Mouse (Mus musculus) ZHBTc4 (cell line): ENCODE data around the gene Ctla4.

ENCODE experiments used
- DNase-seq: peaks from one replicate; pipeline ENCODE4 v3.0.0-alpha.2; 2011; ENCODE audit warnings: low read depth, low spot score

Ctla4 gene

DNA sequence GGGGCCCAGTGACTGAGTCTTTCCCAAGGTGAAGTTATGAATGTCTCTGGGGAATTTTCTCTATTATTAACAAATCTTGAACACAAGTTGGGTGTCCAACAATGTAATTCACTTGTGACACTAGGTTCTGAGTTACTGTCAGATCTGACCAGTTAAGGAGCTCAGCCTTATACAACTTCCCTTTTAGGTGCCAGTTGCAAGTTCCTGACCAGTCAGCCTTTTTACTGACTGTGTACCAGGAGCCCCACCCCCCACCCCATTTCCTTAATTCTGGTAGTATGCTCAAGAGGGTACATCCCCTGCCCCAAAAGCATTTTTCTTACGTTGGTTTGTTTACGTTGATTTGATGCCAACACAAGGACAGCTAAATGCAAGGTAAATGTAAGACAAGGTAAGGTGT, 21.6 kb upstream of the Ctla4 start:
- no peak for DNase-seq

DNA sequence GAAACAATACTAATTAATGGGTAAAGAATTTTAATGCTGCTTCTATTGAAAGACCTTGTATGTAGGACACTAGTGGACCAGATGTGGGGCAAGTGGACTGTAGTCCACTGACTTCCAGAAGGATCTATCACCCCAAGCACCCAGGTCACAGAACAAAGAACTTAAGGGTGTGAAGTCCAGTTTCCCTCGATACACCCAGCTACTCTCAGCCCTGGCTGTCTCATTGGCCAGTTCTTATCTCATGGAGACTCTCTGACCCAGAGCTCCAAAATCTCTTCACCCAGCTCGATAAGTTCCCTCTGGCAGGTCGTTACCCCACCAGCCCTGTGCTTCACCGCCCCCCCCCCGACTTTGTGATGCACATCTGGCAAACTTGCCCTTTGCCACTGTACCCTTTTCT, 20.8 kb upstream of the Ctla4 start:
- DNase-seq: no peak

DNA sequence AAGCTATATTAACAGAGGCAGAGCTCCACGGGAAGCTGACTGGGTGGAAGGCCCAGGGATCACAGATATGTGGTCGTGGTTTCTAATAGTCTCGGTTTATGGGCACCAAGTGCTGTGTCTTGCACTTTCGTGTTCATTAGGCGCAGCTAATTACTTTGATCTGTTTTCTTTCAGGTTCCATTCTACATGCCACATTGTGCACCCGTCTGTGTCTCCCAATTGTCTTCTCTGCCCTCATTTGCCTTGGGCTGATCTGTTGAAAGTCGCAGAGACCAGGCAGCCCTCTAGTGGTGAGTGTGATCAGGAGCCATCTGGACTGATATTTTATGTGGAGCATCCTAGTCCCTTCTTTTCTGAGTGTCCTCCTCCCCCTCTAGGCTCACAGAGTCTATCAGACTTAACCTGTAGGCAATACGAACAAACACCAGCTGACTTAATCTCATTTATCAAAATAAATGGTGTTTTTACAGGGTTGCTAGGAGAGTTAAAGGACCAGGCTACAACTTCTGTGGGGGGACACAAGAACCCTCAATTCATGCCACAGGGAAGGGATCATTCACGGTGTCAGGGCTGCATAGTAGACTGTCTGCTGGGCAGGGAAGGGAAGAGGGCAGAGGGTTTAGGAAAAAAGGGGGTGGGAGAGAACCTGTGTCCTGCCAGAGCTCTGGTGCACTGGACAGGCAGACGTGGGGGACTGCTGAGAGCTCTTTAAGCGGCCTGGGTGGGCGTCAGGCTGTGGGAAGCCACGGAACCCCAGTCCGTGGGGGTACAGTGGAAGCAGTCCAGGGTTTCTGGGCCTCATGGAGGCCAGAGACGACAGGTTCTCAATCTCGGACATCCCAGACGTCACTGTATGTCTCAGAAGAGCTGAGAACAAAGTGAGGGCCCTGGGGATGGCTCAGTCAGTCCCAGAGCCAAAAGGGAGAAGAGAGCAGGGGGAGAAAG, 18.2 kb upstream of the Ctla4 start:
- DNase-seq: peak; percentile 76

DNA sequence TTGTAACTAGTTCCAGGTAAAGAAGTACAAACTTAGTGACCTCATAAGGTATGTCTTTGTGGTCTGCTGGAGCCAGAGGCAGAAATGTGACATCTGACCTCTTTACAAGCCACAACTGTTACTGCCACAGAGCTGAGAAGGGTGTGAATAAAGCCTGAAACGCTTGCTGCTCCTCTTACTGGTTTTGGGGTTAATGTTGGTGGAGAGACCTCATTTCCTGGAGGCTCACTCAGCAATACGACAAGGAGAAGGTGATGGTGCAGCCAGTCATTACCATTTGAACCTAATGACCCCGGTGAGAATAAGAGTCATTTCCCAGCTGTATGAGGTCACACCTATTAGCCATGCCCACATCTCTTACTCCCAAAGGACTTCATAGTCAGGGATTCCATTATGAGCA, 11.5 kb upstream of the Ctla4 start:
- no peak for DNase-seq

DNA sequence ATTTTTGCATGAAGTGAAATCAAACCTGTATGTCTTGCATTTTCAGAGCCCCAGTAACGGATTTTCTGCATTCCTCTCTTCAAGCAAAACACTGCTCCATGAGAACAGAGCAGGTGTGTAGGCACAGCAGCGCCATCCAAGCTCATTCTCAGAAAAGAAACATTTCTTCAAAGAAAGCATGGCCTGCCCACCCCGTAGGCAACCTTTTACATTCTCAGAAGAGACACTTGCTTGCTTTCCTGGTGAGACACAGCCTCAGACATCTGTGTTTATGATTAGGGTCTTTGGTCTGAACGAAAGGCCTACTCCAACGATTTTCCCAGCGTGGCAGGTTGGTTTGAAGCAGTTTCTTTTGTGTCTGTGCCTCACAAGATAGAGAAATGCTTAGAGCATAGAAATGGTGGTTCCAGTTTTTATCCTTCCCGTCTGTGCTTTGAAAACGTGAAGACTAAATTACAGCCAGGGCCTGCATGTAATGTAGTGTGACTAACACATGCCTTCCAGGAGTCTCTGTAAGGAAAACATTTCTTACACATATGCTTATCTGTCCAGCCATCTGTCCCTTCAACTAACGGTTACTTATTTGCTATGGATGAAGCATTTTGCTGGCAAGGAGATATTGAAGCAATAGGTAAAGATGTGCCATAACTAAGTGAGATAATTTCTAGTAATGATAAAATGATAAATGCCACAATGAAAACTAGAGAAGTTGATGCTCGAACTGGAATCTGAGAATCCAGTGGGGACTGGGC, 6.5 kb upstream of the Ctla4 start:
- no peak for DNase-seq

DNA sequence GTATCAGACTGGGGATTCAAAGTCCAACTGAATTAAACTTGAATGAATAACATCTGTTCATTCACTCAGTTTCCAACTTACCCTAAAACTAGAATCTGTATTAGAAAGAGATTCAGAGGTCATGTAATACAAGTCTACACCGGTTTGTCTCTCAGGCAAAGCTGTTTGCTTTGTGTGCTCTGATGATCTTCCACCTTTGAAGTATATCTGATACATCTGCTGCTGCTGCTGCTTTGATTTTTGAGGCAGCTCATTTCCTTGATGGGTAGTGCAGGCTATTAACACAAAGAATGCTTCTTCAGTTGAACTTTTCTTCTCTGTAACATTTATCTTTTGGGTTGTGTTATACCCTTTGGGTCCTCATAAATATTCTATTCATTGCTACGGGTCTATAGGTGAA, 4.0 kb upstream of the Ctla4 start:
- DNase-seq: no peak

- DNase-seq: no peak
These were observed 3.5 kb upstream of the Ctla4 start for GRCm38 (mm10) chr1:60883279-60883678.

DNA sequence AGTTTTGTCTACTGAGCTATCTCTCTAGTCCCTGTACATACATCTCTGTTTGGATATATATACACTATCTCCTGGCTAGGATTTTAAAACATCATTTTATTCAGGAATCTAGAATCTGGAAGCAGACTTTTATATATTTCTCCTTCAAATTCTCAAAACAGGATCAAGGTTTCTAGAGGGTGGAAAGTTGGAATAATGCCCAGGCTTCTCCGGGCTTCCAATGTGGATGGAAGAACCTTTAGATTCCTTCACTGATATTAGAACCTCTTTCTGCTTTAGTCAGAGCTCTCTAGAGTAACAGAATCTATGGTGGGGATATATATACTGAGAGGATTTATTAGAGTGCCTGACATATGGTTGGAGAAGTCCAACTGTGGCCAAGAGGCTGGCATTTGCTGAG, 2.2 kb upstream of the Ctla4 start:
- no peak for DNase-seq

DNA sequence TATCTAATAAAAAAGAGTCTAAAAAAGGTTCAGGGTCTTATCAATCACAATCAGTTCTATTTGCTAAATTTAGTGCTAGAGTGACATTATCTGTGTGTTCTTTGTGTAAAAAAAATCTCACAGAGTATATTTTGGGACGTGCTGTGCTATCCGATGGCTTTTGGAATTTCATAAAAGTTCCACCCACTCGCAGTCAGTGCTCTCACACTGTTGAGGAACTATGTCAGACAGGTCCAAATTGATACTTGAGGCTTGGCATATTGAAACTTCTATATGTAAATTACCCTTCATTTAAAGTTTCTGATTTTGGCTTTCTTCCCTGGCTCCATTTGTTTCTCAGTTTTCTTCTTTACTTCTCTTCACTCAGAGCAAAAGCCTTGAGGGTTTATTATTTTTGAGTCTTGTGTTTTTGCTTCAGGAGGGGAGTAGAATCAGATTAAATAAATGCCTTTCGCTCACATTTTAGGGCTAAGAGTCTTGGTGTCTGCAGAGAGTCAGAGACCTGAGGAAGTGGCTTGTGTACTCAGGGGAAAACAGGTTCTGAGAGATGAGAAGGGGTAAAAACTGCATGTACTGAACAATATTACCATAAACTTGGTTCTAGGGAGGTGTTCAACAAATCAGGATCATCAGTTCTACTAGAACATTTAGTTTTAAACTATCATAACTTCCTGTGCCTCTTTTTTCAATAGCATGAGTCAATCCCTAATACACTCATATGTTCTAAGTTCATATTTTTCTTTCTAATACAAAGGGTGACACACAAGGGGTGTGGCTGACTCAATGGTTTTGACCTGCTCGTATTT, 11.5 kb downstream of the Ctla4 start:
- no peak for DNase-seq

GRCm38 (mm10) chr1:60898933-60899210, 12.1 kb downstream of the Ctla4 start:
- DNase-seq: no peak

DNA sequence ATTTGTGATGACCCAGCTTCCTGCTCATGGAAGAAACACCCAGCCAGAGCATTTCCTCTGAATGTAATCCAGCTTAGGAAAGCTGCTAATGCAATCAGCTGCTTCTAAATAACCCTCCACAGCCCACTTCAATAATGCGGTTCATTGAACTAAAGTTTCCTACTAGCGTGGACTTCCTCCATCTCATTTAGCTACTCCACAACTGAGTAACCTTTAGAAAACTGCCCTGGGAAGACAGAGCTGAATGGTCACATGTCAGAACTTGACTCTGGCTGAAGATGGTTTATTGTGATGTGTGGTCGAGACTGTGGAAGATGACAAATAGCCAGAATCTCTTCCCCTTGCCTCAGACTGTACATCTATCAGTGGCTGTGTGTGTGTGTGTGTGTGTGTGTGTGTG, 12.4 kb downstream of the Ctla4 start:
- DNase-seq: no peak

DNA sequence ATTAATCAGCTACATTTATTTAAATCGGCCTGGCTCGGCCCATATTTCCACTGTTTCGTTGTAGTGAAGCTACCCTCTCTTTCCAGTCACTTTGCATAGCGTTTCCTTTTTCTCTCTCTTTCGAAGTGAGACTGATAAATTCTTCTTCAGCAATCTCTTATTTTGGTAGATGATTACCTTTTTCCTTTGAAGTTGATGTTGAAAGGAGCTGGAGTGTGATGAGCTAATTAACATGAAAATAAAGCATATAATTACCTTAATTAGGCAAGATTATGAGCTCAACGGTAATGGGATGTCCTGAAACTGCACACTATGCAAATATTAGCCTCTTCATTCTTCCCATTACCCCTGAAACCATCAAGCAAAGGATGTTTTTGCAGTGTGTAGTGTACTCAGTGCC, 15.7 kb downstream of the Ctla4 start:
- DNase-seq: no peak

DNA sequence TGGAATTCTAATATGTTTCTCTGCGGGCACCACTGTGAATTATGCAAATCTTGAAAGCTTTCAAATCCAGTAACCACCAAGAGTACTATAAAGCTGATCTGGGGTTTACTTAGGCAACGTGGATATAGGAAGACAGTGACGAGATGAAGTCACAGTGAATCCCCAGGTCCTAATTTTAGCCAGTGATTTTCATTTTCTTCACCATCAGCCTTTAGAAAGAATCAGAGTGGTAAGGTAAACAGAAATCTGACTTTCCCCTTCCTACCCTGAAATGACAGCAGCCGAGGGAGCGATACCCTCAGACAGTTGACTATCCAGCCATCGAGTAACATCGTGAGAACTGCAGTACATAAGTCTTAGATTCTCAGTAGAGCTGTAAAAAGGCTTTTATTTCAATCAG, 16.3 kb downstream of the Ctla4 start:
- no peak for DNase-seq

DNA sequence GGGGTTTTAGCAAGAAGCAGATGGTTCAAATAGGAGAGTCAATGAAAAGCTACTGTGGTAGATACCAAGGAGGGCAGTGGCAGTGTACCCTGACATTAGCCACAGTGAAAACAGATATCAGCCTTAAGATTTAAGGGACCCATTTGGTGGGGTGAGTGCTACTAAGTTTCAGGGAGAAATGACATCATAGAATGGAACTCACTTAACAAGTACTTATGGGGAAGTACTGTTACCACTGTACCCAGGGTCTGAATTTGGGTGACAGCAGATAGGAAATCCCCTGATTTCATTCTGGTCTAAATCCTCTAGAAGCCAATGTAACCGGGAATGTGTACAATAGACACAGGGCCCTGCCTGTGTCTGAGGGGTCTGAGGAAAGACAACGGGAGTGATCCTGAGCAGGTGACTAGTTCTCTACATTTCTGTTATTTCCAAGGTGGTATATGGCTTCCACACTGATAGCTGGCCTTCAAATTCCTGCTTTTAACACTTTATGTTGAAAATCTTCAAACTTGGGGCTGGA, 17.7 kb downstream of the Ctla4 start:
- no peak for DNase-seq

DNA sequence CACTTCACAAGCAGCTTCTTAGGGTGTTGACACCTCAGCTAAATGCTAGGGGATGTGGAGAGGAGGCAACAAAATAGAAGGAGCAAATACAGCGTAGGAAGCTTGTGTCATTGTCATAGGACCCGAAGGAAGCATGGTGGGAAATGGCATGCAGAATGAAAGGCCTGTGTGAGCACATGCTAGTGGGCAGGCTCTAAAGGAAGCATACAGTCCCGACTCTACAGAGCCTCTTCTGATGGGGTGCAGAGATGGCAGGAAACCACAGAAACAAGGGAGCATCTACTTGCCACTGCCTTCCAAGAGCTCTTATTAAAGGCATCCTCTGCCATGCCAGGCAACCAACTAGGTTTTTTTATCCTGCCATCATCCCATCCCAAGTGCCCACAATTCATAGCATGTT, 20.7 kb downstream of the Ctla4 start:
- DNase-seq: no peak

- DNase-seq: no peak
These were observed 22.0 kb downstream of the Ctla4 start for GRCm38 (mm10) chr1:60908751-60909161.

DNA sequence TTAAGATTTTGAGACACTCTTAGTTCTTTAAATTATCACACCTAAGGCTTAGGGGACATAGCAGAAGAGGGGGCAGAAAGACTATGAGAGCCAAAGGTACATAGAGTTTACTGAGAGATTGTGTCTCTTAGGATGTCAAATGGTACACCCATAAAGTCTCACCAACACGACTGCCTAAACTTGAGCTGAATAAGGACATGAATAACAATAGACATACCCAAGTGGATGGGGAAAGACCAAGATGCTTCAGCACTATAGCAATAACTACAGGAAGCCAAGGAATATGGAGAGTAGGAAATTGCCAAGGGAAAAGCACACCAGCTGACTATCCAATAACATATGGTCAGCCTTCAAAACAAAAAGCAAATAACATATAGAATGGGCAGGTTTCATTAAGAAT, 22.9 kb downstream of the Ctla4 start:
- no peak for DNase-seq

- no peak for DNase-seq
These were observed 24.0 kb downstream of the Ctla4 start for GRCm38 (mm10) chr1:60910796-60911195.

GRCm38 (mm10) chr1:60911631-60912030, 24.8 kb downstream of the Ctla4 start:
- no peak for DNase-seq

DNA sequence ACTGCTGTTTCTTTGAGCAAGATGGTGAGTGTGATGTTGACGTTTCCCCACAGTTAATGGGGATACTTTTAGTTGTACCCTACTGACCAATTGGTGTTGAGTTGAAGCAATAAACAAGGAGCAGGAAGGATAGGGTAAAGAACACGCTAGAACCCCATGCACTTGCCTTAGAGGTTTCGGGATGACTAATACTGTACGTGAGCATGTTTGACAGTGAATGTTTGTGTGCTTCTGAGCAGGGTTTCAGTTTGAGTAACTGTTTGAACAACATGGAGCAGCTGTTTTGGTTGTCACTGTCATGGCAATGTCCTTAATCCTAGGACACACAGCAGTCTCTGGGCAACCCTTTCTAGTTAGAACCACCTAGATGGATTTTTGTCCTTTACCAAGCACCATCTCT, 26.5 kb downstream of the Ctla4 start:
- no peak for DNase-seq

DNA sequence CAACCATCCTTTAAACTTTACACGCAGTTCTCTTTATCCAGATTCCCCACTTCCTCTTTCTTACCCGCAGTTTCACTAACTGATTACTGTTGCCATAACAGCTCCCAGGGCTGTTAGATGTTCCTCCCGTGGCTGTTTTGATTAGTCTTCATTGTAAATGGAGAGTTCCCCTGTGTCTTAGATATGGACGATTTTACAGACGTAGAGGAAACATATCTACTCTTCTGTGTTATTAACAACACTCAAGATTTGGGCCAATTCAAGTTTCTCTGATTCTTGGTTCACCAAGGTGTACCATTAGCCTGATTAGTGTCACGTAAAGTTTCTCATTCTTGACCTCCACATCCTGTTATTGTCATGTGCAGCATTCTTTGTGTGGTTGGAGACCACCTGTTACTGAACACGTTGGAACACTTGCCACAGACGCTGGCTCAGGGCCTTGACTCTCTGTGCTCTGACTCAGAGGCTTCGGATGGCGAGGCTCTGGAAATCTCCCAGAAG, 29.5 kb downstream of the Ctla4 start:
- no peak for DNase-seq
